Mouse (Mus musculus): ENCODE results near the gene Eef1akmt4.

GRCm38 (mm10) chr16:20591076-20591705 is 20.2 kb upstream of the Eef1akmt4 start:
- TF ChIP-seq POLR2A (IDR thresholded peaks at IDR 0.05; ENCODE audit: low read depth, low read length) (no peak), CTCF (IDR thresholded peaks at IDR 0.05; ENCODE audit: extremely low read depth, insufficient read depth, insufficient read length, insufficient replicate concordance) (no peak)
